Mouse (Mus musculus): ENCODE measurements around the gene Rin3. TPM values are rescaled to one million over a fixed set of nuclear protein-coding genes. Genes with fewer than 3 reads are reported as not detected.
A peak's percentile ranks its signal among the peaks of the same experiment; 100 is the strongest.

The Rin3 gene
- total RNA-seq, 2 experiments from 2014 or later = 3.8 to 5.9 TPM

GRCm38 (mm10) chr12:102324156-102324885 lies 41.5 kb downstream of the Rin3 start:
- no peak for DNase-seq (ENCODE audit: extremely low spot score in 1 of 2, low spot score in 2 of 2)
- no peak overlapping the region for H3K27ac ChIP-seq
- intact Hi-C loops (cut with DNase I) = no loop called here
- no peak overlapping the region for H3K4me3 ChIP-seq
- TF ChIP-seq CTCF (IDR thresholded peaks at IDR 0.05) = no peak

- TF ChIP-seq CTCF (IDR thresholded peaks at IDR 0.05) = no peak
- no peak for DNase-seq (ENCODE audit: extremely low spot score in 1 of 2, low spot score in 2 of 2)
- H3K27ac ChIP-seq = no peak overlapping the region
- no peak overlapping the region for H3K4me3 ChIP-seq
- intact Hi-C loops (cut with DNase I) = no loop called here
These were observed 42.0 kb downstream of the Rin3 start for GRCm38 (mm10) chr12:102324886-102325220.

DNA sequence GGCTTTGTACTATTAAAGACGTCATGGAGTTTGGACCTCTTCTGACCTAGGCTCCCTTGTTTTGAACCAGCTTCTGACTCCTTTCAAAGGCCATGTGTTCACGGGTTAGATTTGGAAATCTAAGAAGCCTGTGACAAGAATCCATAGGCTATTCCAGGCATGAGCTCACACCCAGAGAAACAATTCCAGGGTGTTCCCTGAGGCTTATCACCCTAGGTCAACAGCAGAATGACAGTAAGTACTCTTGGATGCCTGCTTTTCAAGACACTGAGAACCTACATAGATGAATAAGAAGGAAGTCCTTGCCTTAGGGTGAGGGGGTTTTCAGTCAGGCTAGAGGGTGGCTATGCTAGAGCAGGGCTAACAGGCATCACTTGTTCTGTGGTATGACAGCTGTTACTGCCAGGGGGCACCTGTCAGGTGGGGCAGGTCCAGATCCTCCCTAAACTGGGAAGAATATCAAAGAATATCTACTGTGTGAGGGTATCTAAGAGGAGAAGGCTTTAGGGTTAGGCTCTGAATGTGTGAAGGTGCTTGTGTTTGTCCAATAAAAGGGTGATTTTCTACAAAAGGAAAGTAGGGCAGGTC lies 44.0 kb downstream of the Rin3 start:
- Histone ChIP-seq H3K27ac (no peak overlapping the region), H3K4me3 (no peak overlapping the region)
- no peak for DNase-seq (ENCODE audit: extremely low spot score in 1 of 2, low spot score in 2 of 2)
- intact Hi-C loops (cut with DNase I) = no loop called here
- no peak for TF ChIP-seq CTCF (IDR thresholded peaks at IDR 0.05)

- H3K27ac ChIP-seq = no peak overlapping the region
- intact Hi-C loops (cut with DNase I) = no loop called here
- H3K4me3 ChIP-seq = no peak overlapping the region
- peak; percentile 1; the same call in 1 of the 2 replicates for TF ChIP-seq CTCF (IDR thresholded peaks at IDR 0.05)
- DNase-seq (ENCODE audit: extremely low spot score in 1 of 2, low spot score in 2 of 2) = no peak
These were observed 44.7 kb downstream of the Rin3 start for GRCm38 (mm10) chr12:102327525-102327924.

DNA sequence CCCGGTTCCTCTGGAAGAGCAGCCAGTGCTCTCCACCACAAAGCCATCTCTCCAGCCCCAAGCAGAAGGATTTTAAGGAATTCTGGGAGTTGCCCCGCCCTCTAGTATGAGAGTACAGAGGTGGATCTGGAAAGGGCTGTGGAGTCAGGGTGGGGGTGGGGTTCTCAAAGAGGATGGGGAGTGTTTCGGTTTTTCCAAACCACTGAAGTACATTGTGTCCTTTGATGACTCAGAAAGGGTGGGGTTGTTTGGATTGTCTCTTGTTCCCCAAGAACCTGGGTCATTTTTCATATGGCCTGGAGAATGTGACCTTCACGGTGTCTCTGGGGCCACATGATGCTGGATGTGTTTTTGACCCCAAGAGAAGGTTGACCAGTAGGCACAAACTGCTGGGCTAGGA lies 45.2 kb downstream of the Rin3 start:
- no peak overlapping the region for H3K4me3 ChIP-seq
- H3K27ac ChIP-seq = no peak overlapping the region
- intact Hi-C loops (cut with DNase I) = no loop called here
- DNase-seq (ENCODE audit: extremely low spot score in 1 of 2, low spot score in 2 of 2) = no peak
- TF ChIP-seq CTCF (IDR thresholded peaks at IDR 0.05) = no peak

- intact Hi-C loops (cut with DNase I) = no loop called here
- DNase-seq (ENCODE audit: extremely low spot score in 1 of 2, low spot score in 2 of 2) = no peak
- TF ChIP-seq CTCF (IDR thresholded peaks at IDR 0.05) = no peak
- H3K4me3 ChIP-seq = no peak overlapping the region
- no peak overlapping the region for H3K27ac ChIP-seq
These were observed 47.3 kb downstream of the Rin3 start for GRCm38 (mm10) chr12:102330188-102330587.

GRCm38 (mm10) chr12:102330731-102331130 lies 47.9 kb downstream of the Rin3 start:
- no peak overlapping the region for H3K4me3 ChIP-seq
- H3K27ac ChIP-seq = no peak overlapping the region
- no peak for TF ChIP-seq CTCF (IDR thresholded peaks at IDR 0.05)
- no peak for DNase-seq (ENCODE audit: extremely low spot score in 1 of 2, low spot score in 2 of 2)
- intact Hi-C loops (cut with DNase I) = no loop called here

DNA sequence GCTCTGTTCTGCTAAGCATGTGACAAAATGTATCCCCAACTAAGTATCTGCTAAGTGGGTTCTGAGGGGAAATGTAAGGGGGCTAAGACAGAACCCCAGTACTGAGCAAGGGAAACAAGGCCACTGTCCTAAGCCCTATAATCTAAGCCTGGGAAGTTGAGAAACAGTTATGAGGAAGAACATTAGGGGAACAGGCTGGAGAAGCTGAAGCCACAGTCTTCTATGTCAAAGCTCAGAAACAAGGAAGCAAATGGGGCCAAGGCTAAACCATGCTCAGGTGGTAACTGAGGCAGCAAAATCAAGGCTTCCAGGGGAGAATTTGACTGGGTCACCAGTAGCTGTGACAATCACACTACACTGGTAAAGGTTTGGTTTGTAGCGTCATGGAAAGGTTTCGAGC lies 50.3 kb downstream of the Rin3 start:
- Histone ChIP-seq H3K27ac (no peak overlapping the region), H3K4me3 (no peak overlapping the region)
- no peak for DNase-seq (ENCODE audit: extremely low spot score in 1 of 2, low spot score in 2 of 2)
- TF ChIP-seq CTCF (IDR thresholded peaks at IDR 0.05) = no peak
- intact Hi-C loops (cut with DNase I) = no loop called here

GRCm38 (mm10) chr12:102339085-102339484 lies 56.2 kb downstream of the Rin3 start:
- Histone ChIP-seq H3K4me3 (no peak overlapping the region), H3K27ac (no peak overlapping the region)
- DNase-seq (ENCODE audit: extremely low spot score in 1 of 2, low spot score in 2 of 2) = no peak
- intact Hi-C loops (cut with DNase I) = no loop called here
- peak; percentile 48 for TF ChIP-seq CTCF (IDR thresholded peaks at IDR 0.05)

DNA sequence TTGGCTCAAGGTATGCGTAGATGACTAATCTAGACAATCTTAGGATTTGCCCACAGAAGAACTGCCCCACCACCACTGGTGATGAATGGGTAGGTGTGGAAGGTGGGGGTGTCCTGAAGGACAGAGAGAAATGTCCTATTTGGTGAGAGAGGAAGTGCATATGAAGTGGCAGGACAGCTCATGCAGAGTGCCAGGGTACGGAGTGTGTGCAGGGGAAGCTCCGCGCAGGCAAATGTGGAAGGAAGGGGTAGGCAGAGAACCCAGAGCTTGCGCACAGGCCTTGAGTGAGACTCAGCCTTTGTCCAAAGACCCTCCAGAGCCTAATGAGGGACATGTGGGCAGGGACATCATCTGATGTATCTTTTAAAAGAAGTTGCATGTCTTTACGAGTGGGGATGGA lies 57.6 kb downstream of the Rin3 start:
- no peak for DNase-seq (ENCODE audit: extremely low spot score in 1 of 2, low spot score in 2 of 2)
- TF ChIP-seq CTCF (IDR thresholded peaks at IDR 0.05) = no peak
- Histone ChIP-seq H3K27ac (no peak overlapping the region), H3K4me3 (no peak overlapping the region)
- intact Hi-C loops (cut with DNase I) = no loop called here

DNA sequence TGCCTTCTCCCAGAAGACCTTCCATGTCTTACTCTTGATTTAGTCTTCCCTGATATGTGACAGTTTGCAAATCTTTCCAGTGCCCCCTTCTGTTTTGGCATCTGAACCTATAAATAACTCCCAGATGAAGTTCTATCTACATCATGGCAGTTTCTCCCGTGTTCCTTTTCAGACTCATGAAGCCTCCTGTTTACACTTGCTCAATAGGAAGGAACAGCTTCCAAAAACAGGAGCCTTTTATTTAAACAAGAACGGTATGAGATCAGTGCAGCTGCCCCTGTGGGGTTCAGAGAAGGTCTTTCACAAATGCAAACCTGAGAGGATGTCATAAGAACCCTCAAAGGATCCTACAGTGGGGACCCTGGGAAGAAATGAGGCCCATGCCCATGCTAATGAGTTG lies 59.3 kb downstream of the Rin3 start:
- Histone ChIP-seq H3K27ac (no peak overlapping the region), H3K4me3 (no peak overlapping the region)
- no peak for DNase-seq (ENCODE audit: extremely low spot score in 1 of 2, low spot score in 2 of 2)
- TF ChIP-seq CTCF (IDR thresholded peaks at IDR 0.05) = no peak
- intact Hi-C loops (cut with DNase I) = no loop called here

GRCm38 (mm10) chr12:102342602-102343001 lies 59.8 kb downstream of the Rin3 start:
- TF ChIP-seq CTCF (IDR thresholded peaks at IDR 0.05) = no peak
- Histone ChIP-seq H3K27ac (no peak overlapping the region), H3K4me3 (no peak overlapping the region)
- intact Hi-C loops (cut with DNase I) = no loop called here
- DNase-seq (ENCODE audit: extremely low spot score in 1 of 2, low spot score in 2 of 2) = no peak

All from left cerebral cortex, adult 2 months (tissue).